Mouse (Mus musculus) Patski (cell line): ENCODE data around the gene Ttc17. TPM values are rescaled to one million over a fixed set of nuclear protein-coding genes. Genes with fewer than 3 reads are reported as not detected.

Experiments
- ATAC-seq: fragments of 100-300 bp; one replicate; pipeline ENCODE4 v1.8.0; 2021
- CTCF ChIA-PET: fragments of 350-600 bp; sonication (Branson Sonifier 250); formaldehyde crosslinking; loops from one replicate; lab custom pipeline; 2022; ENCODE audit warnings: inconsistent platforms; lab: Charles Lee
- POLR2A ChIA-PET: fragments of 350-600 bp; sonication (Branson Sonifier 250); formaldehyde crosslinking; loops from one replicate; lab custom pipeline; 2022; ENCODE audit warnings: antibody characterized with exemption, inconsistent platforms; lab: Charles Lee
- DNase-seq: peaks from one replicate; pipeline ENCODE4 v3.0.0-alpha.2; 2011; ENCODE audit warnings: low read depth, low spot score
- H3K27me3 ChIP-seq: fragments of 371-371 bp; one replicate; pipeline ENCODE4 v1.5.1; 2021
- CTCF ChIP-seq: fragments of 100-300 bp; IDR thresholded peaks from one replicate; pipeline ENCODE4 v1.5.1; 2021
- in situ Hi-C: fragments of 300-500 bp; cut with MboI; formaldehyde crosslinking; loops from 3 replicates; pipeline ENCODE4 v1.11.1; 2018; ENCODE audit warnings: low pct_unique_long_range_greater_than_20kb, mixed read lengths
- polyA plus RNA-seq: library from polyadenylated mRNA; unstranded; gene quantifications from one replicate; pipeline ENCODE4 v1.2.3, GENCODE M21; 2021

Ttc17 gene
- polyA plus RNA-seq, 1 experiment from 2014 or later = 30.1 TPM

- no peak for DNase-seq
- CTCF ChIA-PET = no interaction called here
- in situ Hi-C loops = no loop called here
- ATAC-seq = no peak
- no peak for TF ChIP-seq CTCF
- H3K27me3 ChIP-seq = no peaks in the 10 kb centered on the region
- POLR2A ChIA-PET = no interaction called here
Measured at GRCm38 (mm10) chr2:94336336-94336735, 70.2 kb downstream of the Ttc17 start.

DNA sequence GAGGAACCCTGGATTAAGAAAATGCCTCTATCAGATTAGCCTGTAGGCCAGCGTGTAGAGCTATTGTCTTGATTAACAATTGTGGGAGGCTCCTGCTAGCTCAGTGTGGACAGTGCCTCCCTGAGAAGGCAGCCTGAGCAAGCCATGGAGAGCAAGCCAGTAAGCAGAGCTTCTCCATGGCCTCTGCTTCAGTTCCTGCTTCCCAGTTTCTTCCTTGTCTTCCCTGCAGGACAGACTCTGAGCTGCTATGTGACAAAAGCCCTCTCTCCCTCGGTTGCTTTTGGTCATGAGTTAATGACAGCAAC, 71.8 kb downstream of the Ttc17 start:
- DNase-seq (no peak), ATAC-seq (no peak)
- in situ Hi-C loops = no loop called here
- ChIA-PET CTCF (interaction anchor here (1.1 to 1.2 kb wide), 2 partner anchors 27 to 32 kb away, joined by 3 read pairs; no protein-coding TSS in a partner anchor), POLR2A (no interaction called here)
- no peak for TF ChIP-seq CTCF
- no peaks in the 10 kb centered on the region for H3K27me3 ChIP-seq

GRCm38 (mm10) chr2:94333841-94334741, 72.4 kb downstream of the Ttc17 start:
- no peak for TF ChIP-seq CTCF
- POLR2A ChIA-PET = no interaction called here
- no peaks in the 10 kb centered on the region for H3K27me3 ChIP-seq
- in situ Hi-C loops = no loop called here
- DNase-seq = no peak
- no peak for ATAC-seq
- CTCF ChIA-PET = interaction anchor here (1.1 to 1.2 kb wide), 2 partner anchors 28 to 32 kb away, joined by 3 read pairs; no protein-coding TSS in a partner anchor

DNA sequence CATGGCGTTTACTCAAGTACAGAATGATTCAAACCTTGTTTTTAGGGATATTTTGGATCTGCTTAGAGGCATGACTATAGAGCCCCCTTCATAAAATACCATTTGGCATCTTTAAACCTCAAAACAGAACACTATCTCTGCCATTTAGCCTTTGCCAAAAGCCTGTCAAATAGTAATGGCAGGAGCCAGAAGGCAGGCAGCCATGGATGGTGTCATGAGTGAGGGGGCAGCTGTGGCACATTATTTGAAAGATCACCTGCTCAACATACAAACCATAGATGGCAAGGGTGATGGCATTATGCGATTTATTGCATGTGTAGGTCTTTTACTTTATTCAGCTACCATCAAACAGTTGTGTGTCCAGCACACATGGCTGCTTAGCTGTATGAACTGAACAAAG, 73.4 kb downstream of the Ttc17 start:
- DNase-seq (no peak), ATAC-seq (no peak)
- H3K27me3 ChIP-seq = no peaks in the 10 kb centered on the region
- POLR2A ChIA-PET = no interaction called here
- in situ Hi-C loops = no loop called here
- CTCF ChIA-PET = no interaction called here
- no peak for TF ChIP-seq CTCF

- TF ChIP-seq CTCF = no peak
- no peaks in the 10 kb centered on the region for H3K27me3 ChIP-seq
- DNase-seq (no peak), ATAC-seq (no peak)
- CTCF ChIA-PET = no interaction called here
- in situ Hi-C loops = no loop called here
- POLR2A ChIA-PET = no interaction called here
Measured at GRCm38 (mm10) chr2:94329336-94329735, 77.2 kb downstream of the Ttc17 start.

- no peak for DNase-seq
- CTCF ChIA-PET = no interaction called here
- no peak for ATAC-seq
- in situ Hi-C loops = no loop called here
- no peaks in the 10 kb centered on the region for H3K27me3 ChIP-seq
- TF ChIP-seq CTCF = no peak
- POLR2A ChIA-PET = no interaction called here
Measured at GRCm38 (mm10) chr2:94327836-94328235, 78.7 kb downstream of the Ttc17 start.

- in situ Hi-C loops = no loop called here
- TF ChIP-seq CTCF = no peak
- ChIA-PET POLR2A (no interaction called here), CTCF (no interaction called here)
- DNase-seq = no peak
- no peaks in the 10 kb centered on the region for H3K27me3 ChIP-seq
- no peak for ATAC-seq
Measured at GRCm38 (mm10) chr2:94319780-94320179, 86.7 kb downstream of the Ttc17 start.

GRCm38 (mm10) chr2:94316526-94316925, 90.0 kb downstream of the Ttc17 start:
- no peaks in the 10 kb centered on the region for H3K27me3 ChIP-seq
- in situ Hi-C loops = no loop called here
- CTCF ChIA-PET = no interaction called here
- POLR2A ChIA-PET = no interaction called here
- ATAC-seq (no peak), DNase-seq (no peak)
- TF ChIP-seq CTCF = no peak

- POLR2A ChIA-PET = no interaction called here
- CTCF ChIA-PET = interaction anchor here (3.0 kb wide), 1 partner anchor 13 kb away, joined by 12 read pairs; no protein-coding TSS in a partner anchor
- in situ Hi-C loops = no loop called here
Measured at GRCm38 (mm10) chr2:94303984-94304383, 102.5 kb downstream of the Ttc17 start.

GRCm38 (mm10) chr2:94302393-94302792, 104.1 kb downstream of the Ttc17 start:
- no peak for ATAC-seq
- in situ Hi-C loops = no loop called here
- no peaks in the 10 kb centered on the region for H3K27me3 ChIP-seq
- no peak for TF ChIP-seq CTCF
- no peak for DNase-seq
- ChIA-PET POLR2A (interaction anchor here (0.7 kb wide), 1 partner anchor 28 kb away, joined by 4 read pairs; no protein-coding TSS in a partner anchor), CTCF (interaction anchor here (0.7 to 4.0 kb wide), 4 partner anchors 11 to 58 kb away, joined by 3 to 18 read pairs (median 4); no protein-coding TSS in a partner anchor)

More at GRCm38 (mm10) chr2:94303984-94304383, 102.5 kb downstream of the Ttc17 start:
- no peak for ATAC-seq
- DNase-seq = no peak
- no peak for TF ChIP-seq CTCF
- H3K27me3 ChIP-seq = no peaks in the 10 kb centered on the region

- ChIA-PET POLR2A (no interaction called here), CTCF (interaction anchor here (0.7 to 4.0 kb wide), 3 partner anchors 11 to 58 kb away, joined by 3 to 18 read pairs (median 4); no protein-coding TSS in a partner anchor)
- ATAC-seq (no peak), DNase-seq (no peak)
- no peak for TF ChIP-seq CTCF
- in situ Hi-C loops = no loop called here
- H3K27me3 ChIP-seq = no peaks in the 10 kb centered on the region
Measured at GRCm38 (mm10) chr2:94301749-94302148, 104.7 kb downstream of the Ttc17 start.
